Mouse (Mus musculus): ENCODE results near the gene Inpp4b.

DNA sequence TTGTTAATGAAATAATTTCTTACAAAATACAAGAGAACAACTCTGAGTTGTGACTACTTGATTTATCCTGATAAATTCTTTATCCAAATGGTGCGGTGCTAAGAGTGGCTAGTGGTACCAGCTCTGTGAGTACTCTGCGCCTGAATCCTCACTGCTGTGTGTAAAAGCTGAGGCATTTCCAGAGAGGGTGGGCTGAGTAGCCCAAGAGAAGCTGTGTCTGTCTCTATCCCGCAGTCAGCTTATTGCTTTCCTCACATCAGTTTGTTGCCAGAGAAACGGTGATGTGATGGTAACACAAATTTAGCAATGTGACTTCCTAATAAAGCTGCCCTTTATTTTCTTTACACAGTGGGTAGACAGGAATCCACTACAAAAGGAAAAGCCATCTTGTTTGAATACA is 29.5 kb downstream of the Inpp4b start:
- TF ChIP-seq POLR2A (IDR thresholded peaks at IDR 0.05; ENCODE audit: low read depth, low read length), result no peak
- no peak for TF ChIP-seq CTCF (IDR thresholded peaks at IDR 0.05; ENCODE audit: extremely low read depth, insufficient read length, insufficient replicate concordance, low read depth, low read length)

Data from small intestine, adult 2 months (tissue).